Mouse (Mus musculus): ENCODE measurements around the gene Actl6a.

Gene Actl6a

GRCm38 (mm10) chr3:32749820-32750579 is 43.9 kb downstream of the Actl6a start:
- no peak for DNase-seq

GRCm38 (mm10) chr3:32754384-32754915 is 48.4 kb downstream of the Actl6a start:
- DNase-seq: no peak

GRCm38 (mm10) chr3:32759212-32759611 is 53.1 kb downstream of the Actl6a start:
- no peak for DNase-seq

GRCm38 (mm10) chr3:32762962-32763361 is 56.9 kb downstream of the Actl6a start:
- DNase-seq: no peak

- no peak for DNase-seq
Measured at GRCm38 (mm10) chr3:32763902-32764301, 57.8 kb downstream of the Actl6a start.

GRCm38 (mm10) chr3:32770781-32771180 is 64.7 kb downstream of the Actl6a start:
- DNase-seq: no peak
